Mouse (Mus musculus) stomach, postnatal 0 days (tissue): ENCODE data around the gene Fjx1. TPM values are rescaled to one million over a fixed set of nuclear protein-coding genes. Genes with fewer than 3 reads are reported as not detected.

ENCODE experiments used
- ATAC-seq: fragments of 200-750 bp; cut with Nextera tagmentation; 2 replicates; pipeline ENCODE4 v1.8.0; 2017; ENCODE audit not compliant: low FRiP score, low TSS enrichment
- DNase-seq: peaks from one replicate; pipeline ENCODE4 v3.0.0-alpha.2; 2016; ENCODE audit warnings: low spot score
- H3K27ac ChIP-seq: fragments of 300-500 bp; sonication (generic); replicated peaks from 2 replicates; pipeline ENCODE4 v1.5.1; 2014; ENCODE audit warnings: mild to moderate bottlenecking, control low read depth
- H3K27me3 ChIP-seq: fragments of 300-500 bp; sonication (generic); 2 replicates; pipeline ENCODE4 v1.6.1; 2014; ENCODE audit warnings: low read length; ENCODE audit not compliant: control insufficient read depth, insufficient read depth
- H3K36me3 ChIP-seq: fragments of 300-500 bp; sonication (generic); 2 replicates; pipeline ENCODE4 v1.6.1; 2014; ENCODE audit warnings: low read length, mixed read lengths; ENCODE audit not compliant: control insufficient read depth, insufficient read depth
- H3K4me1 ChIP-seq: fragments of 300-500 bp; sonication (generic); replicated peaks from 2 replicates; pipeline ENCODE4 v1.6.1; 2014; ENCODE audit warnings: antibody characterized with exemption; ENCODE audit not compliant: control insufficient read depth, insufficient read depth
- H3K4me2 ChIP-seq: fragments of 300-500 bp; sonication (generic); replicated peaks from 2 replicates; pipeline ENCODE4 v1.6.1; 2014; ENCODE audit warnings: low read depth, mild to moderate bottlenecking, control low read depth, moderate library complexity
- H3K4me3 ChIP-seq: fragments of 300-500 bp; sonication (generic); 2 replicates; pipeline ENCODE4 v1.5.1; 2014; ENCODE audit warnings: low read depth, low read length, control low read depth
- H3K9ac ChIP-seq: fragments of 300-500 bp; sonication (generic); 2 replicates; pipeline ENCODE4 v1.6.1; 2014; ENCODE audit warnings: mild to moderate bottlenecking, low read length, control low read depth, mixed read lengths
- H3K9me3 ChIP-seq: fragments of 300-500 bp; sonication (generic); 2 replicates; pipeline ENCODE4 v1.6.1; 2016; ENCODE audit warnings: low read length; ENCODE audit not compliant: control insufficient read depth
- CTCF ChIP-seq: IDR thresholded peaks from 2 replicates; pipeline ENCODE4 v1.5.1; 2016; ENCODE audit warnings: antibody characterized with exemption, low read depth, mild to moderate bottlenecking, moderate library complexity
- EP300 ChIP-seq: optimal IDR thresholded peaks from 2 replicates; pipeline ENCODE3; 2016; ENCODE audit warnings: antibody characterized with exemption
- WGBS: fragments of 180-500 bp; shearing (Covaris S2); extraction: QIAGEN DNeasy Blood & Tissue Kit; methylation state at CpG from one replicate; pipeline ENCODE4 v1.1.7; 2014; 5-methylcytosine and 5-hydroxymethylcytosine counted together
- polyA plus RNA-seq: library from polyadenylated mRNA; unstranded; fragments of >200 nt; fragmentation: Nextera tagmentation; extraction: Ambion mirVana; gene quantifications from 2 replicates; pipeline ENCODE4 v1.2.1, GENCODE M21; 2015

Fjx1 gene
- polyA plus RNA-seq, 1 experiment from 2014 or later = 5.9 TPM

DNA sequence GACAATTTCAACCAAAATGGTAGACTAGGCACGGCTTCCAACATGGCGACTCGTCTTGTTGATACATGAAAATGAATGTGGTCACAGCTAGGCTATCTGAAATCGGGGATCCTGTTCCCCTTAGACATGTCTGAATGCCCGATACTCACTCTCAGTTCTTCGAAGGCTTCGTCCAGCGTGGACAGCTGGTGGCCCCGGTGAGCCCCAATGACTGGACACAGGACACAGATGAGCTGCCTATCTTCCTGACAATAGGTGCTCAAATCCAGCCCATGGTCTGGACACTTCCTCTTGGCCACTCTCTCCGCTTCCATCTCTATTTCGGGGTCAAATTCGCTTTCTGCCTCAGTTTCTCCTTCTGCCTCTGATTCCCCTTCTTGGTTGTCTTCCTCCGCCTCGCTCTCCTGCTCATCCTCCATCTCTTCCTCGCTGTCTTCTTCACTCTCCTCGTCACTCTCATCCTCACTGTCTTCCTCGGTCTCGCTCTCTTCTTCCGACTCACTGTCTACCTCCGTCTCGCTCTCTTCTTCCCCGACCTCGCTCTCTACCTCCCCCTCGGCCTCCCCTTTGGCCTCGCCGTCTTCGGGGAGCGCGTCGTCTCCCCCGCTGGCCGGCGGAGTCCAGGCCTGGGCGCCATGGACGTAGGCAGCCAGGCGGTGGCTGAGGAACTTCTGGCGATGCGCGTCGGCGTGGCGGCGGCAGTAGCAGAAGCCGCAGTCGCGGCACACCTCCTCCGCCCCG, 52.3 kb downstream of the Fjx1 start:
- no peaks in the 10 kb centered on the region for H3K36me3 ChIP-seq
- no peaks in the 10 kb centered on the region for H3K27me3 ChIP-seq
- TF ChIP-seq EP300 (no peak), CTCF (peak; percentile 22; the same call in 1 of the 2 replicates)
- DNase-seq = no peak
- peak overlapping the region; percentile 97 for H3K27ac ChIP-seq
- peak overlapping the region; percentile 76 for H3K4me2 ChIP-seq
- peak overlapping the region; percentile 55 for H3K4me3 ChIP-seq
- H3K9ac ChIP-seq = peak overlapping the region; percentile 85
- 33% methylated on average over 48 of the region's 48 CpGs for WGBS
- ATAC-seq = no peak
- H3K4me1 ChIP-seq = 0 out of 2 replicates have a peak, but pooled peaks cover 2% of the 10 kb centered on the region
- no peaks in the 10 kb centered on the region for H3K9me3 ChIP-seq

Other genes starting within 250 kb of the Fjx1 start
- gene Trim44, start 44.7 kb downstream of the Fjx1 start, polyA plus RNA-seq = 9.7 and 10.1 TPM in 2 replicates
- 17.2 and 19.8 TPM in 2 replicates for gene Pamr1, start 97.5 kb upstream of the Fjx1 start, polyA plus RNA-seq
- 1.7 and 1.8 TPM in 2 replicates for gene Slc1a2, start 206.2 kb upstream of the Fjx1 start, polyA plus RNA-seq